Mouse (Mus musculus): ENCODE data around the gene Polr2g. TPM values are rescaled to one million over a fixed set of nuclear protein-coding genes. Genes with fewer than 3 reads are reported as not detected.

The Polr2g gene
- polyA plus RNA-seq, 1 experiment, result 77.1 TPM

DNA sequence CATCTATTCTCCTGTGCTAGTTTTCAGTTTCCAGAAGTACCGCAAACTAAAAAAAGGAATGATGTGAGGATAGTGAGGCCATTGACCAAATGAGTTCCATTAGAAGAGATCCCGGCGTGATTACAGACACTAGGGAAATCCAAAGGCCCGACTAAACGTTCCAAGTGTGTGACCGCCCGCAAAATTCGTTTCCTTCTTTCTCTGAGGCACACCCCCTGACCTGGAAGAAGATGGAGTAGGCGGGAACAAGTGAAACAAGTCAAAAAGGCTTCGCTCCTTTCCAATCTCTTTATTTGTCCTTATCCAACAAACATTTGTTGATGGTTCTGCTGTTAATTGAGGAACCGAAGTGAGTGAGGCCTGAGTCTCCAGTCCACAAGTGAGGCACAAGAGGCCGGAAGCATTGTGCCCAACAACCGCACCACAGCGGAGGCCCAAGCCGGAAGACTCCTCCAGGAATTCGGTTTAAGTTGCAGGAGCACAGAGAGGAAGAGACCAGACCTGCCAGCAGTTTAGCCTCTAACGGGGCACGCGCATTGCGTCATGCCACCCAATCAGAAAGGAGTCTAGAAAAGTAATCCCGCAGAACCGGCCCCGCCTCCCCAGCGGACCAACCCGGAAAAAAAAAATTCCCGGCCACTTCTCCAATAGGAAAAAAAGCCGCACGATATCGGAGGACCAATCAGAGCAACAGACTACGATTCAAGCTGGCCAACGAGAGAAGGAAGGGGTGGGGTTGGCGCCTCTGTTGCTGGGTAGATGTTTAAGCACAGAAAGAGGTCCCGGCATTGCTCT, 20.6 kb upstream of the Polr2g start, which contains the start of gene Ttc9c:
Ttc9c (minus strand) TSS at position 533 of the 795 bp plus-strand sequence.
- H3K4me3 ChIP-seq (ENCODE audit: control insufficient read depth, insufficient read depth, low read length), result peak within 1 kb of the TSS; percentile 62
- no peaks in the 10 kb centered on the region for H3K27me3 ChIP-seq (ENCODE audit: control insufficient read depth, insufficient read depth, low read length)
- peak within 1 kb of the TSS; percentile 91 for H3K27ac ChIP-seq (ENCODE audit: control insufficient read depth, insufficient read depth, low read length)
- peak; percentile 92 for DNase-seq
- under 1% methylated on average over 33 of the region's 33 CpGs for WGBS
- TF ChIP-seq CTCF (IDR thresholded peaks at IDR 0.05; ENCODE audit: borderline replicate concordance, control insufficient read depth, extremely low read depth, insufficient read depth, low read length, poor library complexity) (no peak), POLR2A (IDR thresholded peaks at IDR 0.05; ENCODE audit: control insufficient read depth, extremely low read depth, insufficient read depth, low read length, poor library complexity) (peak; percentile 73)
- H3K36me3 ChIP-seq (ENCODE audit: control insufficient read depth, insufficient read depth, low read length), result peaks cover 19% of the 10 kb centered on the region
- peaks cover 9% of the 10 kb centered on the region for H3K4me1 ChIP-seq (replicated peaks; ENCODE audit: control insufficient read depth, insufficient read depth, low read length)

GRCm38 (mm10) chr19:8818301-8818798, 20.0 kb upstream of the Polr2g start:
- TF ChIP-seq POLR2A (IDR thresholded peaks at IDR 0.05; ENCODE audit: control insufficient read depth, extremely low read depth, insufficient read depth, low read length, poor library complexity) (no peak), CTCF (IDR thresholded peaks at IDR 0.05; ENCODE audit: borderline replicate concordance, control insufficient read depth, extremely low read depth, insufficient read depth, low read length, poor library complexity) (0 out of 2 replicates have a peak, but pooled peaks have one; percentile 17)
- peaks cover 16% of the 10 kb centered on the region for H3K36me3 ChIP-seq (ENCODE audit: control insufficient read depth, insufficient read depth, low read length)
- 6% methylated on average over 14 of the region's 14 CpGs for WGBS

GRCm38 (mm10) chr19:8817001-8817400, 18.6 kb upstream of the Polr2g start:
- Histone ChIP-seq H3K4me1 (replicated peaks; ENCODE audit: control insufficient read depth, insufficient read depth, low read length) (peaks cover 6% of the 10 kb centered on the region), H3K27me3 (ENCODE audit: control insufficient read depth, insufficient read depth, low read length) (no peaks in the 10 kb centered on the region), H3K36me3 (ENCODE audit: control insufficient read depth, insufficient read depth, low read length) (peaks cover 20% of the 10 kb centered on the region), H3K27ac (ENCODE audit: control insufficient read depth, insufficient read depth, low read length) (no peak overlapping the region), H3K4me3 (ENCODE audit: control insufficient read depth, insufficient read depth, low read length) (no peak overlapping the region)
- no peak for TF ChIP-seq POLR2A (IDR thresholded peaks at IDR 0.05; ENCODE audit: control insufficient read depth, extremely low read depth, insufficient read depth, low read length, poor library complexity)
- no peak for TF ChIP-seq CTCF (IDR thresholded peaks at IDR 0.05; ENCODE audit: borderline replicate concordance, control insufficient read depth, extremely low read depth, insufficient read depth, low read length, poor library complexity)
- 84% methylated on average over 3 of the region's 3 CpGs for WGBS
- DNase-seq, result no peak

More at GRCm38 (mm10) chr19:8818301-8818798, 20.0 kb upstream of the Polr2g start:
- Histone ChIP-seq H3K27me3 (ENCODE audit: control insufficient read depth, insufficient read depth, low read length) (no peaks in the 10 kb centered on the region), H3K27ac (ENCODE audit: control insufficient read depth, insufficient read depth, low read length) (peak overlapping the region; percentile 48), H3K4me3 (ENCODE audit: control insufficient read depth, insufficient read depth, low read length) (peak overlapping the region; percentile 56), H3K4me1 (replicated peaks; ENCODE audit: control insufficient read depth, insufficient read depth, low read length) (peaks cover 9% of the 10 kb centered on the region)
- no peak for DNase-seq

DNA sequence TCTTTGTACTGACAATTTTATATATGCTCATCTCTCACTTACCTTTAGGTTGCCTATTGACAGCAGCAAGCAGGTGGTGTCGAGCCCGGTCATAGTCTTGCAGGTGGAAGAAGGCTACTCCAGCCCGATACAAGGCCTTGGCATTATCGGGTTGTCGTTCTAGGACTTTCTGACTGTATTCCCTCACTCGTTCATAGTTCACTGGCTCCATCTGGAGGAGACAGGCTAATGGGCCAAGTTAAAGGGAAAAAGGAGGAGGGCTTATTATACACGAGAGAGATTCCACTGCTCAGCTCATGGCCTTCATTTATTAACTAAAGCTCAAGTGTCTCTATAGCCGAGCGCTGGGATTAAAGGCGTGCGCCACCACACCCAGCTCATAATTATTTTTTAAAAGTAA, 17.4 kb upstream of the Polr2g start:
- H3K4me3 ChIP-seq (ENCODE audit: control insufficient read depth, insufficient read depth, low read length), result no peak overlapping the region
- H3K27ac ChIP-seq (ENCODE audit: control insufficient read depth, insufficient read depth, low read length), result no peak overlapping the region
- no peak for DNase-seq
- H3K36me3 ChIP-seq (ENCODE audit: control insufficient read depth, insufficient read depth, low read length), result peaks cover 29% of the 10 kb centered on the region
- TF ChIP-seq POLR2A (IDR thresholded peaks at IDR 0.05; ENCODE audit: control insufficient read depth, extremely low read depth, insufficient read depth, low read length, poor library complexity) (no peak), CTCF (IDR thresholded peaks at IDR 0.05; ENCODE audit: borderline replicate concordance, control insufficient read depth, extremely low read depth, insufficient read depth, low read length, poor library complexity) (no peak)
- H3K27me3 ChIP-seq (ENCODE audit: control insufficient read depth, insufficient read depth, low read length), result no peaks in the 10 kb centered on the region
- WGBS, result 91% methylated on average over 11 of the region's 11 CpGs
- peaks cover 6% of the 10 kb centered on the region for H3K4me1 ChIP-seq (replicated peaks; ENCODE audit: control insufficient read depth, insufficient read depth, low read length)

DNA sequence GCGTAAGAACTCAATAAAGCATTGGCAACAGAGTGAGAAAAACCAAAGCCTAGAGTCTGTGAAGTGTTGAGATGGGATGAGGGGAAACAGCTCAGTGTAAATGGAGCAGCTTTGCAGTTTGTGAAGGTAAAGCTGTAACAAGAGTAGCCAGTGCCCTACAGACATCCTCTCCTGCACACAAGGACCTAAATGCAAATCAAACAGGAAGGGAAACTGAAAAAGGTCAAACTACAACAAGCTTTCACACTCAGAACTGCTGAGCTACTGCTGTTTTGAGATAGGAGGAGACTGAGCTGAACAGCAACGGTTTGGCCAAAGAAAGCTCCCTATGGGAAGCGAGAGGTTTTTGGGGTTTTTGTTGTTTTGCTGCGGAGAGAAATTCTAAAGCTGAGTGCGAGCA, 8.4 kb upstream of the Polr2g start:
- 89% methylated on average over 5 of the region's 5 CpGs for WGBS
- no peak for DNase-seq
- TF ChIP-seq CTCF (IDR thresholded peaks at IDR 0.05; ENCODE audit: borderline replicate concordance, control insufficient read depth, extremely low read depth, insufficient read depth, low read length, poor library complexity), result no peak
- no peak for TF ChIP-seq POLR2A (IDR thresholded peaks at IDR 0.05; ENCODE audit: control insufficient read depth, extremely low read depth, insufficient read depth, low read length, poor library complexity)
- H3K36me3 ChIP-seq (ENCODE audit: control insufficient read depth, insufficient read depth, low read length), result peaks cover 36% of the 10 kb centered on the region
- H3K4me1 ChIP-seq (replicated peaks; ENCODE audit: control insufficient read depth, insufficient read depth, low read length), result peaks cover 13% of the 10 kb centered on the region; the same call in 1 of the 2 replicates
- no peak overlapping the region for H3K4me3 ChIP-seq (ENCODE audit: control insufficient read depth, insufficient read depth, low read length)
- no peak overlapping the region for H3K27ac ChIP-seq (ENCODE audit: control insufficient read depth, insufficient read depth, low read length)
- no peaks in the 10 kb centered on the region for H3K27me3 ChIP-seq (ENCODE audit: control insufficient read depth, insufficient read depth, low read length)

- H3K4me3 ChIP-seq (ENCODE audit: control insufficient read depth, insufficient read depth, low read length), result no peak overlapping the region
- peaks cover 16% of the 10 kb centered on the region; the same call in 1 of the 2 replicates for H3K36me3 ChIP-seq (ENCODE audit: control insufficient read depth, insufficient read depth, low read length)
- H3K4me1 ChIP-seq (replicated peaks; ENCODE audit: control insufficient read depth, insufficient read depth, low read length), result peaks cover 13% of the 10 kb centered on the region; the same call in 1 of the 2 replicates
- TF ChIP-seq POLR2A (IDR thresholded peaks at IDR 0.05; ENCODE audit: control insufficient read depth, extremely low read depth, insufficient read depth, low read length, poor library complexity) (no peak), CTCF (IDR thresholded peaks at IDR 0.05; ENCODE audit: borderline replicate concordance, control insufficient read depth, extremely low read depth, insufficient read depth, low read length, poor library complexity) (no peak)
- DNase-seq, result no peak
- H3K27me3 ChIP-seq (ENCODE audit: control insufficient read depth, insufficient read depth, low read length), result no peaks in the 10 kb centered on the region
- no peak overlapping the region for H3K27ac ChIP-seq (ENCODE audit: control insufficient read depth, insufficient read depth, low read length)
- WGBS, result 80% methylated on average over 11 of the region's 11 CpGs
These were observed 5.7 kb upstream of the Polr2g start for GRCm38 (mm10) chr19:8803879-8804660.

Data from thymus, adult 2 months (tissue).